Mouse (Mus musculus): ENCODE results near the gene Catsperz.

Catsperz gene

GRCm38 (mm10) chr19:6925307-6925573 is at the start of gene Catsperz:
Gene Catsperz (minus strand): TSS chr19:6925380.
- no peak for DNase-seq (ENCODE audit: low spot score)

- peak; percentile 89 for DNase-seq (ENCODE audit: low spot score)
Measured at GRCm38 (mm10) chr19:6974211-6975205, 49.3 kb upstream of the Catsperz start, which contains the start of gene Ppp1r14b. Gene Ppp1r14b (plus strand): TSS chr19:6974968.

- DNase-seq (ENCODE audit: low spot score) = no peak
Measured at GRCm38 (mm10) chr19:6973581-6974190, 48.5 kb upstream of the Catsperz start.

DNA sequence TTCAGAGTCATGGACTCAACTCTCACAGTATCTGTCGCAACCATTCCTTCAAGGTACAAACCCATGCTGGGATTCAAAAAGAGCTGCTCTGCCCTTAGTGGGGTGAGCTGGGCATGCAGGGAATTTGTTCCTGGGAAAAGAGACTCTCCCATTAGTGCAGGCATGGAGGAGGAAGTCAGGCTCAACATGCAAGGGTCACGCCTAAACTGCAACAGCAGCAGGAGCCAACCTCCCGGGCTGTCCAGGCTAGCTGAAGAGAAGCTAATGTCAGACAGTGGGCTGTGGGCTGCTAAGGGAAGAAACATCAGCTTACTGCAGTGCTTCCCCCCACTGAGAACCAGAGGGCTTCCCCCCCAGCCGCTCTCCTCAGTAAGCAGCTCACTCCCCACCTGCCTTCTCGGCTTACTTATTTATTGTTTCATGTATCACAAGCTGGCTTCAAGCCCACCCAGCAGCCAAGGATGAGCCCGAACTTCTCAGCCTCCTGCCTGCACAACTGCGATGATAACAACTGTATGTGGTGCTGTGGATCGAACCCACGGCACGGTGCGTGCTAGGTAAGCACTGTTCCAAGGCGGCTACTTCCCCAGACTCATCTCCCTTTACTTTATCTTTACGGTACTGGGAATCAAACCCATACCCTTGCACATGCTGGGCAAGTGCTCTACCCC is 47.2 kb upstream of the Catsperz start:
- DNase-seq (ENCODE audit: low spot score) = no peak

GRCm38 (mm10) chr19:6971644-6972043 is 46.5 kb upstream of the Catsperz start:
- DNase-seq (ENCODE audit: low spot score) = no peak

- DNase-seq (ENCODE audit: low spot score) = peak; percentile 45
Measured at GRCm38 (mm10) chr19:6970460-6971085, 45.4 kb upstream of the Catsperz start.

- DNase-seq (ENCODE audit: low spot score) = peak; percentile 82
Measured at GRCm38 (mm10) chr19:6969665-6970381, 44.6 kb upstream of the Catsperz start.

DNA sequence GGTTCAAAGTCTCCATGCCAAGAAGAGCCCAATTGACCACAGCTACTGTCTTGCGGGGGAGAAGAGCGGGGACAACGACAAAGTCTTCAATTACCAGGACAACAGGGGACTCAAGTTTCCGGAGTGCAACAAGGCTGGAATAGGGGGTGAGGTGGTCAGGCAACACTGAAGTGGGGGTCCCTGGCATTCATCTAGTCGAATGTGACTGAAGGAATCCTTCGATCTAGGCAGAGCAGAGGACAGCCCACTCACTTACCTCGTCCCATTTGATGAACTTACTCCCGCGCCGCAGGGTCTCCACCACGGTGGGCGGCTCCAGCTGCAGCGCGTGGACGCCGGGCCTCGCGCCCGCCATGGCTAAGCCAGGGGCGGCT is 44.1 kb upstream of the Catsperz start:
- DNase-seq (ENCODE audit: low spot score) = no peak

- DNase-seq (ENCODE audit: low spot score) = peak; percentile 71
Measured at GRCm38 (mm10) chr19:6968491-6969271, 43.5 kb upstream of the Catsperz start.

DNA sequence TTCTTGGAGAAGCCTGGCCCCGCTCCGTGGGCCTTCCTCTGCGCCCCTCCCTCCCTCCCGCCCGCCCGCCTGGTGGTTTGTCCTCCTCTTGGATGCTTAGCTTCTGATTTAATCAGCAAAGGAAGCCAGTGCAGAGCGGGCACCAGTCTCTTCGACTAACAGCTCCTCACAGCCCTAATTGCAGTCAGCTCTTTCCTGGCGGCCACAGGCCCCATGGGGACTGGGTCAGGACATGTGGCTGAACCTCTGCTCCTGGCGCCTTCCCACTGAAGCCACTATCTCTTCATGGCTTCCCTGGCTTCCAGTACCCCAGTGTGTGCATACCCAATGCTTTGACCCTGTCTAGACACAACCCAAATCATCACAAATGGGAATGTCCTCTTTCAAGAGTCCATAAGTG is 31.3 kb upstream of the Catsperz start:
- DNase-seq (ENCODE audit: low spot score) = no peak

GRCm38 (mm10) chr19:6955424-6955823 is 30.2 kb upstream of the Catsperz start:
- DNase-seq (ENCODE audit: low spot score) = no peak

GRCm38 (mm10) chr19:6954046-6954445 is 28.9 kb upstream of the Catsperz start:
- DNase-seq (ENCODE audit: low spot score) = peak; percentile 72

- peak; percentile 78 for DNase-seq (ENCODE audit: low spot score)
Measured at GRCm38 (mm10) chr19:6952712-6953037, 27.5 kb upstream of the Catsperz start.

DNA sequence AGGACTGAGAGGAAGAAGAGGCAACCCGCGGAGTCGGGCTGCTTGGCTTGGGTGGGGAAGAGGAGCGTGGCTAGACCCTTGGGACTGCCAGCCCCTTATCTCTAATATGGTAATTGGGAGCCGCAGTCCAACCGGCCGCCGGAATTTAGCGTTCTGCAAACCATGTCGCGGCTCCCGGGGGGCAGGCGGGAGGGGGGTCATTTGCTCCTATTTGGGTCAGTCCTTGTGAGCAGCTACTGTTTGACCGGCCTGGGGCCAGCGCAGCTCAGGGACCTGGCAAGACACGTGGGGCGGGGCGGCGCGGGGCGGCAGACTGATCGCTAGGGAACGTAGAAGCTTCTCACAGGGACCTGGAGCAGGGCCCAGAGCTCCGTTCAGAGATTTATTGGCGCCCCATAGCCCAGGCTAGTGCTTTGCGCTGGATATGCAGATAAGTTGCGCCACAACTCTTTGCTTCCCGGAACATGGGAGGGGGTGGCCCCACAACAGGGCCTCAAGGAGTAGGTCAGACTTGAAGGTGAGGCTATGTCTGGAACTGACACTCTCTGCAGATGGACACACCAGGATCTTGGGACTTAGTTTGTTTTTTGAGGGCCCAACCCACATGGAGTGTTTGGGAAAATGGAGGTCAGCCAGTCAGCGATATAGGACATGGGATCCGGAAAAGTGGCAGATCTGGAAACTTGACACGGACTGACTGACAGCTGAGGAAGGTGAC is 27.0 kb upstream of the Catsperz start:
- peak; percentile 85 for DNase-seq (ENCODE audit: low spot score)

GRCm38 (mm10) chr19:6951381-6951968 is 26.3 kb upstream of the Catsperz start:
- DNase-seq (ENCODE audit: low spot score) = peak; percentile 95

- DNase-seq (ENCODE audit: low spot score) = peak; percentile 53
Measured at GRCm38 (mm10) chr19:6950613-6951153, 25.5 kb upstream of the Catsperz start.

DNA sequence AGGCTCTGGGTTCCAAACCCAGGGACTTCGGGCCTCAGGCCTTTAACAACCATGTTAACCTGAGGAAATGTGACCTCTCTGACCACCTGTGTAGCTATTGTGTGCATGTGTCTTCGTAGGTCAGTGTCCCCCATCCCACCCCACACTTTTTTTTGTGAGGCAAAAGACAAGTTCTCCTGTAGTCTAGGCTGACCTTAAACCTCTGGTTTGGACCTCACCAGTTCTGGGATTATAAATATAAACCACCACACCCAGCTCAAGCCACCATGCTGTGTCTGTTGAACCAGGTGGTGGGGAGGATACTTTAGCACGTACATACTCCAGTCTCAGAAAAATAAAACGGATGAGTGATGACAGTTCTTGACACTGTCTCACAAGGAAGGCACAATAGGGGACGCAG is 24.8 kb upstream of the Catsperz start:
- no peak for DNase-seq (ENCODE audit: low spot score)

DNA sequence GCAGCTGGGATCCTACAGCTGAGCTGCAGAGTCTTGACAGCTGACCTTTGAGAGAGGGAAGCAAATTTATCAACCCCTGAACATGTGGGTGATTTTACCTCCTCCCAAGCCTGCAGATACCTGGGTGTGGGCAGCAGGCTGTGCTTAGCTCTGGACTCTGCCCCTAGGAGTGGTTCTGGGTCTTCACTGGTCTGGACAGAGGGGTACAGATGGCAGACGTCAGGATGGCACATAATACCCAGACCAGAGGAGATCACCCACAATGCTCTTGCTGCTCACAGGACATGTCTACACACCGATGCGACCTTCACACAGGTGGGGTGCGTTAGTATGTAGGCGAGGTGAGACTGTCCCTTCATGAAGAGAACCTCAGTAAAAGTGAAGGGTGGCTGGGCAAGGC is 24.4 kb upstream of the Catsperz start:
- DNase-seq (ENCODE audit: low spot score) = no peak

DNA sequence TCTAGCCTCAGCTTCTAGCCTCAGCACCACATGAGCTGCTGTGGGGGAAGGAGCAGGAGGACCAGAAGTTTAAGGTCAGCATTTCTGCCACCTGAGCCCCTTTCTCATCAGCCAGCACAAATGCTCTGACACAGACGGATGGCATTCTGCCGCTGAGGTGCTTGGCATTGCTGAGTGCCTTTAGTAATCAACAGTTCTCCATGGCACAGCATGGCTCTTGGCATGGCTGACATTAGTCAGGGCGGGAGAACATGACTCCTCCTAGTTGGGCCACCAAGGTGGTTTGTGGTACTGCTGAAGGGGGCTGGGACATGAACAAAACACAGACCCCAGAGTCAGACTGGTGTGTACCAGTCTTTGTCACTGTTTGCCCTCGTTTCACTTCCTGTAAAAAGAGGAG is 23.0 kb upstream of the Catsperz start:
- DNase-seq (ENCODE audit: low spot score) = no peak

GRCm38 (mm10) chr19:6947742-6948141 is 22.6 kb upstream of the Catsperz start:
- DNase-seq (ENCODE audit: low spot score) = no peak
